Mouse (Mus musculus) Patski (cell line): Measurements from ENCODE around the gene Fbxw9. TPM values are rescaled to one million over a fixed set of nuclear protein-coding genes. Genes with fewer than 3 reads are reported as not detected.

Source experiments
- ATAC-seq: fragments of 100-300 bp; one replicate; pipeline ENCODE4 v1.8.0; 2021
- CTCF ChIA-PET: fragments of 350-600 bp; sonication (Branson Sonifier 250); formaldehyde crosslinking; loops from one replicate; lab custom pipeline; 2022; ENCODE audit warnings: inconsistent platforms; lab: Charles Lee
- POLR2A ChIA-PET: fragments of 350-600 bp; sonication (Branson Sonifier 250); formaldehyde crosslinking; loops from one replicate; lab custom pipeline; 2022; ENCODE audit warnings: antibody characterized with exemption, inconsistent platforms; lab: Charles Lee
- DNase-seq: peaks from one replicate; pipeline ENCODE4 v3.0.0-alpha.2; 2011; ENCODE audit warnings: low read depth, low spot score
- H3K27me3 ChIP-seq: fragments of 371-371 bp; one replicate; pipeline ENCODE4 v1.5.1; 2021
- CTCF ChIP-seq: fragments of 100-300 bp; IDR thresholded peaks from one replicate; pipeline ENCODE4 v1.5.1; 2021
- in situ Hi-C: fragments of 300-500 bp; cut with MboI; formaldehyde crosslinking; loops from 3 replicates; pipeline ENCODE4 v1.11.1; 2018; ENCODE audit warnings: low pct_unique_long_range_greater_than_20kb, mixed read lengths
- polyA plus RNA-seq: library from polyadenylated mRNA; unstranded; gene quantifications from one replicate; pipeline ENCODE4 v1.2.3, GENCODE M21; 2021

Gene Fbxw9
- polyA plus RNA-seq, 1 experiment from 2014 or later: 32.7 TPM

GRCm38 (mm10) chr8:85113241-85113640, 53.4 kb downstream of the Fbxw9 start:
- ATAC-seq (no peak), DNase-seq (no peak)
- ChIA-PET POLR2A (interaction anchor here (0.7 kb wide), 1 partner anchor 15 kb away, joined by 8 read pairs; no protein-coding TSS in a partner anchor), CTCF (no interaction called here)
- in situ Hi-C loops: no loop called here
- no peaks in the 10 kb centered on the region for H3K27me3 ChIP-seq
- TF ChIP-seq CTCF: no peak

- CTCF ChIA-PET: no interaction called here
- H3K27me3 ChIP-seq: no peaks in the 10 kb centered on the region
- POLR2A ChIA-PET: no interaction called here
- TF ChIP-seq CTCF: no peak
- DNase-seq (no peak), ATAC-seq (no peak)
- in situ Hi-C loops: no loop called here
Observed at GRCm38 (mm10) chr8:85115501-85115900, 55.6 kb downstream of the Fbxw9 start.

Other genes with a start within 250 kb of the Fbxw9 start
- 12.5 TPM for gene Dand5, start 237.2 kb upstream of the Fbxw9 start, polyA plus RNA-seq
- 31.8 TPM for gene Gadd45gip1, start 228.5 kb upstream of the Fbxw9 start, polyA plus RNA-seq
- 126 TPM for gene Rad23a, start 219.4 kb upstream of the Fbxw9 start, polyA plus RNA-seq
- 1,232 TPM for gene Calr, start 213.1 kb upstream of the Fbxw9 start, polyA plus RNA-seq
- gene Farsa, start 203.1 kb upstream of the Fbxw9 start, polyA plus RNA-seq: 79.6 TPM
- 6.0 TPM for gene Syce2, start 187.9 kb upstream of the Fbxw9 start, polyA plus RNA-seq
- 55.5 TPM for gene Gcdh, start 166.1 kb upstream of the Fbxw9 start, polyA plus RNA-seq
- 0.28 TPM for gene Klf1, start 158.1 kb upstream of the Fbxw9 start, polyA plus RNA-seq
- gene Dnase2a, start 151.5 kb upstream of the Fbxw9 start, polyA plus RNA-seq: 25.9 TPM
- gene Mast1, start 122.7 kb upstream of the Fbxw9 start, polyA plus RNA-seq: 0.60 TPM
- gene Rtbdn, start 113.1 kb upstream of the Fbxw9 start, polyA plus RNA-seq: 0.22 TPM
- gene Gm49661, start 90.6 kb upstream of the Fbxw9 start, polyA plus RNA-seq: 6.4 TPM
- gene Prdx2, start 90.5 kb upstream of the Fbxw9 start, polyA plus RNA-seq: 668 TPM
- 91.5 TPM for gene Rnaseh2a, start 90.3 kb upstream of the Fbxw9 start, polyA plus RNA-seq
- 280 TPM for gene Junb, start 81.3 kb upstream of the Fbxw9 start, polyA plus RNA-seq
- 33.0 TPM for gene Hook2, start 69.5 kb upstream of the Fbxw9 start, polyA plus RNA-seq
- gene Best2, start 45.5 kb upstream of the Fbxw9 start, polyA plus RNA-seq: 0.05 TPM
- 159 TPM for gene Asna1, start 34.8 kb upstream of the Fbxw9 start, polyA plus RNA-seq
- gene Trir, start 33.2 kb upstream of the Fbxw9 start, polyA plus RNA-seq: 152 TPM
- gene Tnpo2, start 23.1 kb upstream of the Fbxw9 start, polyA plus RNA-seq: 83.7 TPM
- 0.21 TPM for gene Gm5741, start 7.9 kb downstream of the Fbxw9 start, polyA plus RNA-seq
- gene Dhps, start 11.7 kb downstream of the Fbxw9 start, polyA plus RNA-seq: 57.6 TPM
- 104 TPM for gene Wdr83os, start 20.7 kb downstream of the Fbxw9 start, polyA plus RNA-seq
- 30.4 TPM for gene Wdr83, start 21.3 kb downstream of the Fbxw9 start, polyA plus RNA-seq
- 45.5 TPM for gene Man2b1, start 23.2 kb downstream of the Fbxw9 start, polyA plus RNA-seq
- gene Zfp791, start 63.0 kb downstream of the Fbxw9 start, polyA plus RNA-seq: 2.2 TPM
- gene Cks1brt, start 91.9 kb downstream of the Fbxw9 start, polyA plus RNA-seq: 3.8 TPM
- gene Olfr371, start 165.9 kb downstream of the Fbxw9 start, polyA plus RNA-seq: not detected
- 52.7 TPM for gene Orc6, start 239.6 kb downstream of the Fbxw9 start, polyA plus RNA-seq
- 163 TPM for gene Vps35, start 239.7 kb downstream of the Fbxw9 start, polyA plus RNA-seq